Comparison of ENCODE assay signal across 8 mouse cellular contexts in the genomic region with DNA sequence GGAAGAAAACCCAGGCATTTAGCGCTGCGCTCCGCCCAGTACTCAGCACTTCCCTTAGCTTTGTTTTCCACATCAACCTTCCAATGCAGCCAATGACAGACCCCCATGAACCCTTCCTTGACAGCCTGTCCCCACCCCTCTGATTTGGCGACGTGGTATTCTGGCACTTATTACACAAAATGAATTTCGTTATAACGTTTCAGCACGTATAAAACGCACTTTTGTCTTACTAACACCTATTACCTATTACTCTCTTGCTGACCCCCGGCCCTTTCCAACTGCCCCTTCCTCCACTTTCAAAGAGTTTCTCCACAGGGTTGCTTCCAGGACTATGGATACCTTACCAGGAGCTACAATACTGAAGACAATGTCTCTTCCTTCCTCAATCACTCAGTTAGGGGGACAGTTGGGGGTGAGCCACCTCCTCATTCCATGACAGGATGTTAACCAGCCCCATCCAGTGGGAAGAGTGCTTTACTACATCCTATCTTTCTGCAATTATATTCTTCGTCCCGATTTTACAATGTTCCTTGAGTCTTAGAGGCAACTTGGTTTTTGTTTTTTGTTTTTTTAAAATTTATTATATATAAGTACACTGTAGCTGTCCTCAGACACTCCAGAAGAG. TPM values are rescaled to one million over a fixed set of nuclear protein-coding genes. Genes with fewer than 3 reads are reported as not detected.
DNase-seq lines count a peak whose midpoint lies in the region; ATAC-seq and TF ChIP-seq lines count a peak whose summit lies in the region.

No protein-coding gene starts in this region.

- DNase-seq in gastrocnemius, adult 2 months, result no peak
- no peak for DNase-seq in gastrocnemius, postnatal 36 days
- DNase-seq in 3T3-L1 (ENCODE audit: low read depth, low spot score), result peak; percentile 57
- DNase-seq in liver, embryonic 13.5 days, result no peak
- DNase-seq in layer of hippocampus, adult 11-12 months (ENCODE audit: low spot score), result no peak
- no peak for DNase-seq in c-Kit-positive CD71-positive TER-119-positive erythroid progenitor cells, embryonic 14.5 days (ENCODE audit: low spot score)
- no peak for DNase-seq in frontal cortex, adult 2 months (ENCODE audit: extremely low spot score in 1 of 2, low spot score in 1 of 2)

- H3K36me3 ChIP-seq in forebrain, embryonic 12.5 days (replicated peaks), result peaks cover 43% of the 10 kb centered on the region
- peaks cover 42% of the 10 kb centered on the region for H3K36me3 ChIP-seq in liver, embryonic 13.5 days

- 0 out of 2 replicates have a peak, but pooled peaks have one; percentile 9 for ATAC-seq in forebrain, embryonic 12.5 days (ENCODE audit: low FRiP score)
- ATAC-seq in liver, embryonic 13.5 days (ENCODE audit: low read depth), result 0 out of 2 replicates have a peak, but pooled peaks have one; percentile 2

- H3K4me1 ChIP-seq in forebrain, embryonic 12.5 days, result peaks cover 55% of the 10 kb centered on the region
- peaks cover 47% of the 10 kb centered on the region for H3K4me1 ChIP-seq in liver, embryonic 13.5 days (replicated peaks)

- peak overlapping the region; percentile 61 for H3K4me2 ChIP-seq in forebrain, embryonic 12.5 days
- peak overlapping the region; percentile 87 for H3K4me2 ChIP-seq in liver, embryonic 13.5 days

- H3K27me3 ChIP-seq in forebrain, embryonic 12.5 days, result no peaks in the 10 kb centered on the region
- H3K27me3 ChIP-seq in liver, embryonic 13.5 days, result no peaks in the 10 kb centered on the region

- intact Hi-C loops in gastrocnemius, adult 2 months (cut with DNase I), result loop anchor here (2.0 kb wide), 1 partner anchor 46 kb away; the partner anchor contains the start of gene Hyal2
- intact Hi-C loops in gastrocnemius, postnatal 36 days (cut with DNase I), result loop anchor here (2.0 kb wide), 1 partner anchor 20 kb away; no protein-coding TSS in a partner anchor

- peak overlapping the region; percentile 99 for H3K27ac ChIP-seq in gastrocnemius, adult 2 months
- H3K27ac ChIP-seq in forebrain, embryonic 12.5 days, result peak overlapping the region; percentile 99
- H3K27ac ChIP-seq in liver, embryonic 13.5 days, result peak overlapping the region; percentile 71

- 13% methylated on average over 12 of the region's 12 CpGs for WGBS in forebrain, embryonic 12.5 days
- WGBS in liver, embryonic 13.5 days (ENCODE audit: insufficient replicate concordance), result 9% methylated on average over 12 of the region's 12 CpGs

- peak; percentile 36 for TF ChIP-seq CTCF in gastrocnemius, adult 2 months (IDR thresholded peaks at IDR 0.05)

- H3K4me3 ChIP-seq in gastrocnemius, adult 2 months, result peak overlapping the region; percentile 78
- peak overlapping the region; percentile 36 for H3K4me3 ChIP-seq in forebrain, embryonic 12.5 days (replicated peaks)
- peak overlapping the region; percentile 61 for H3K4me3 ChIP-seq in liver, embryonic 13.5 days (replicated peaks)

- no peaks in the 10 kb centered on the region for H3K9me3 ChIP-seq in forebrain, embryonic 12.5 days
- H3K9me3 ChIP-seq in liver, embryonic 13.5 days (replicated peaks), result no peaks in the 10 kb centered on the region

- peak overlapping the region; percentile 71; the same call in 1 of the 2 replicates for H3K9ac ChIP-seq in forebrain, embryonic 12.5 days
- peak overlapping the region; percentile 67 for H3K9ac ChIP-seq in liver, embryonic 13.5 days

RNA-seq across cellular contexts. Expression of gene Sema3b, which starts 4.0 kb away (rescaled TPM):
- 10 to 100 TPM; 11.2 to 17.9 TPM for total RNA-seq in gastrocnemius, adult 2 months (2021)
- total RNA-seq in gastrocnemius, postnatal 36 days (2021), result 10 to 100 TPM; 13.1 to 17.5 TPM
- polyA plus RNA-seq in forebrain, embryonic 12.5 days (2016; fragmentation: Nextera tagmentation; extraction: Ambion mirVana), result 1.7 and 2.6 TPM in 2 replicates
- polyA plus RNA-seq in liver, embryonic 13.5 days (2015; fragmentation: Nextera tagmentation; extraction: Ambion mirVana), result 0.22 and 0.34 TPM in 2 replicates
- polyA plus RNA-seq in frontal cortex, adult 2 months (2012; rRNA removed), result 2.1 and 3.4 TPM in 2 replicates

RNA-seq across cellular contexts. Expression of gene Gnai2, which starts 22.1 kb away (rescaled TPM):
- total RNA-seq in gastrocnemius, adult 2 months (2021), result 10 to 100 TPM; 59.9 to 77.7 TPM
- total RNA-seq in gastrocnemius, postnatal 36 days (2021), result 10 to 100 TPM; 65.2 to 70.5 TPM
- 570 and 587 TPM in 2 replicates for polyA plus RNA-seq in forebrain, embryonic 12.5 days (2016; fragmentation: Nextera tagmentation; extraction: Ambion mirVana)
- polyA plus RNA-seq in liver, embryonic 13.5 days (2015; fragmentation: Nextera tagmentation; extraction: Ambion mirVana), result 144 and 163 TPM in 2 replicates
- 334 and 351 TPM in 2 replicates for polyA plus RNA-seq in frontal cortex, adult 2 months (2012; rRNA removed)

RNA-seq across cellular contexts. Expression of gene Ifrd2, which starts 25.6 kb away (rescaled TPM):
- 10 to 100 TPM; 48.5 to 50.4 TPM for total RNA-seq in gastrocnemius, adult 2 months (2021)
- total RNA-seq in gastrocnemius, postnatal 36 days (2021), result 10 to 100 TPM; 48.2 to 55.8 TPM
- 22.1 and 26.3 TPM in 2 replicates for polyA plus RNA-seq in forebrain, embryonic 12.5 days (2016; fragmentation: Nextera tagmentation; extraction: Ambion mirVana)
- 167 and 175 TPM in 2 replicates for polyA plus RNA-seq in liver, embryonic 13.5 days (2015; fragmentation: Nextera tagmentation; extraction: Ambion mirVana)
- 17.5 and 18.8 TPM in 2 replicates for polyA plus RNA-seq in frontal cortex, adult 2 months (2012; rRNA removed)

RNA-seq across cellular contexts. Expression of gene Hyal3, which starts 32.4 kb away (rescaled TPM):
- under 1 TPM; 0.22 to 0.33 TPM for total RNA-seq in gastrocnemius, adult 2 months (2021)
- under 1 TPM; 0.23 to 0.27 TPM for total RNA-seq in gastrocnemius, postnatal 36 days (2021)
- 0.80 and 1.2 TPM in 2 replicates for polyA plus RNA-seq in forebrain, embryonic 12.5 days (2016; fragmentation: Nextera tagmentation; extraction: Ambion mirVana)
- polyA plus RNA-seq in liver, embryonic 13.5 days (2015; fragmentation: Nextera tagmentation; extraction: Ambion mirVana), result 0.82 and 1.2 TPM in 2 replicates
- polyA plus RNA-seq in frontal cortex, adult 2 months (2012; rRNA removed), result 0.69 and 0.74 TPM in 2 replicates

RNA-seq across cellular contexts. Expression of gene Naa80, which starts 34.4 kb away (rescaled TPM):
- 10 to 100 TPM; 11.8 to 14.7 TPM for total RNA-seq in gastrocnemius, adult 2 months (2021)
- total RNA-seq in gastrocnemius, postnatal 36 days (2021), result 10 to 100 TPM; 11.2 to 14.4 TPM
- 13.7 and 14.2 TPM in 2 replicates for polyA plus RNA-seq in forebrain, embryonic 12.5 days (2016; fragmentation: Nextera tagmentation; extraction: Ambion mirVana)
- 10.5 and 12.2 TPM in 2 replicates for polyA plus RNA-seq in liver, embryonic 13.5 days (2015; fragmentation: Nextera tagmentation; extraction: Ambion mirVana)
- 15.9 and 18.3 TPM in 2 replicates for polyA plus RNA-seq in frontal cortex, adult 2 months (2012; rRNA removed)
